Mouse (Mus musculus): ENCODE results near the gene Gm5767. TPM values are rescaled to one million over a fixed set of nuclear protein-coding genes. Genes with fewer than 3 reads are reported as not detected.

The Gm5767 gene
- total and polyA plus RNA-seq, 3 experiments, result 0.39 TPM; not detected in 2

GRCm38 (mm10) chr16:8666452-8666851 is 14.1 kb upstream of the Gm5767 start:
- peak; percentile 64 to 83 for DNase-seq
- Histone ChIP-seq H3K79me2 (replicated peaks; ENCODE audit: control insufficient read depth, insufficient read depth, low read length) (no peaks in the 10 kb centered on the region; the same call in 1 of the 2 replicates), H3K4me3 (no peak overlapping the region), H3K27me3 (ENCODE audit: control insufficient read depth, insufficient read depth, low read length) (no peaks in the 10 kb centered on the region), H3K4me1 (ENCODE audit: control insufficient read depth, insufficient read depth, low read length) (peaks cover 47% of the 10 kb centered on the region), H3K36me3 (ENCODE audit: control insufficient read depth, insufficient read depth, low read length) (peaks cover 2% of the 10 kb centered on the region; the same call in 1 of the 2 replicates), H3K27ac (peak overlapping the region; percentile 84), H3K9ac (ENCODE audit: low read depth, low read length) (no peak overlapping the region)
- no peak for TF ChIP-seq CTCF (IDR thresholded peaks at IDR 0.05)
- peak; percentile 88 for TF ChIP-seq EP300 (IDR thresholded peaks at IDR 0.05; ENCODE audit: insufficient read depth, low read depth, low read length)
- 10% methylated on average over 2 of the region's 2 CpGs for WGBS
- intact Hi-C loops (cut with DNase I), result no loop called here

GRCm38 (mm10) chr16:8667261-8667660 is 13.3 kb upstream of the Gm5767 start:
- intact Hi-C loops (cut with DNase I), result no loop called here
- Histone ChIP-seq H3K9ac (ENCODE audit: low read depth, low read length) (no peak overlapping the region), H3K27me3 (ENCODE audit: control insufficient read depth, insufficient read depth, low read length) (no peaks in the 10 kb centered on the region), H3K79me2 (replicated peaks; ENCODE audit: control insufficient read depth, insufficient read depth, low read length) (no peaks in the 10 kb centered on the region; the same call in 1 of the 2 replicates), H3K36me3 (ENCODE audit: control insufficient read depth, insufficient read depth, low read length) (peaks cover 2% of the 10 kb centered on the region; the same call in 1 of the 2 replicates), H3K4me1 (ENCODE audit: control insufficient read depth, insufficient read depth, low read length) (peaks cover 47% of the 10 kb centered on the region), H3K4me3 (no peak overlapping the region), H3K27ac (peak overlapping the region; percentile 84)
- DNase-seq, result peak; percentile 55 to 58
- TF ChIP-seq POLR2A (IDR thresholded peaks at IDR 0.05; ENCODE audit: insufficient read depth, low read depth, low read length) (peak; percentile 51; the same call in 1 of the 2 replicates), EP300 (IDR thresholded peaks at IDR 0.05; ENCODE audit: insufficient read depth, low read depth, low read length) (no peak)
- 31% methylated on average over 7 of the region's 7 CpGs for WGBS

GRCm38 (mm10) chr16:8667814-8668213 is 12.8 kb upstream of the Gm5767 start:
- H3K36me3 ChIP-seq (ENCODE audit: control insufficient read depth, insufficient read depth, low read length), result peaks cover 2% of the 10 kb centered on the region; the same call in 1 of the 2 replicates
- WGBS, result 50% methylated on average over 4 of the region's 4 CpGs
- no peak for TF ChIP-seq EP300 (IDR thresholded peaks at IDR 0.05; ENCODE audit: insufficient read depth, low read depth, low read length)
- intact Hi-C loops (cut with DNase I), result no loop called here
- no peaks in the 10 kb centered on the region; the same call in 1 of the 2 replicates for H3K79me2 ChIP-seq (replicated peaks; ENCODE audit: control insufficient read depth, insufficient read depth, low read length)
- peak overlapping the region; percentile 84 for H3K27ac ChIP-seq
- no peaks in the 10 kb centered on the region for H3K27me3 ChIP-seq (ENCODE audit: control insufficient read depth, insufficient read depth, low read length)
- DNase-seq, result peak; percentile 59 to 61
- no peak overlapping the region for H3K9ac ChIP-seq (ENCODE audit: low read depth, low read length)
- no peak overlapping the region for H3K4me3 ChIP-seq
- H3K4me1 ChIP-seq (ENCODE audit: control insufficient read depth, insufficient read depth, low read length), result peaks cover 45% of the 10 kb centered on the region

GRCm38 (mm10) chr16:8668386-8668785 is 12.2 kb upstream of the Gm5767 start:
- DNase-seq, result no peak
- TF ChIP-seq POLR2A (IDR thresholded peaks at IDR 0.05; ENCODE audit: insufficient read depth, low read depth, low read length) (no peak), EP300 (IDR thresholded peaks at IDR 0.05; ENCODE audit: insufficient read depth, low read depth, low read length) (no peak), CTCF (IDR thresholded peaks at IDR 0.05) (no peak)
- Histone ChIP-seq H3K9ac (ENCODE audit: low read depth, low read length) (no peak overlapping the region), H3K79me2 (replicated peaks; ENCODE audit: control insufficient read depth, insufficient read depth, low read length) (no peaks in the 10 kb centered on the region; the same call in 1 of the 2 replicates), H3K4me3 (no peak overlapping the region), H3K27me3 (ENCODE audit: control insufficient read depth, insufficient read depth, low read length) (no peaks in the 10 kb centered on the region), H3K4me1 (ENCODE audit: control insufficient read depth, insufficient read depth, low read length) (peaks cover 43% of the 10 kb centered on the region), H3K27ac (peak overlapping the region; percentile 29; the same call in 1 of the 2 replicates), H3K36me3 (ENCODE audit: control insufficient read depth, insufficient read depth, low read length) (peaks cover 2% of the 10 kb centered on the region; the same call in 1 of the 2 replicates)
- 52% methylated on average over 2 of the region's 2 CpGs for WGBS
- intact Hi-C loops (cut with DNase I), result no loop called here

- H3K36me3 ChIP-seq (ENCODE audit: control insufficient read depth, insufficient read depth, low read length), result peaks cover 2% of the 10 kb centered on the region; the same call in 1 of the 2 replicates
- H3K27me3 ChIP-seq (ENCODE audit: control insufficient read depth, insufficient read depth, low read length), result no peaks in the 10 kb centered on the region
- intact Hi-C loops (cut with DNase I), result no loop called here
- DNase-seq, result no peak
- peak overlapping the region; percentile 31 for H3K27ac ChIP-seq
- TF ChIP-seq POLR2A (IDR thresholded peaks at IDR 0.05; ENCODE audit: insufficient read depth, low read depth, low read length) (no peak), CTCF (IDR thresholded peaks at IDR 0.05) (no peak), EP300 (IDR thresholded peaks at IDR 0.05; ENCODE audit: insufficient read depth, low read depth, low read length) (no peak)
- no peaks in the 10 kb centered on the region; the same call in 1 of the 2 replicates for H3K79me2 ChIP-seq (replicated peaks; ENCODE audit: control insufficient read depth, insufficient read depth, low read length)
- H3K4me1 ChIP-seq (ENCODE audit: control insufficient read depth, insufficient read depth, low read length), result peaks cover 43% of the 10 kb centered on the region
- 64% methylated on average over 5 of the region's 5 CpGs for WGBS
- no peak overlapping the region for H3K9ac ChIP-seq (ENCODE audit: low read depth, low read length)
- H3K4me3 ChIP-seq, result no peak overlapping the region
These were observed 11.1 kb upstream of the Gm5767 start for GRCm38 (mm10) chr16:8669432-8669831.

Measured in heart, adult 2 months (tissue).